Mouse (Mus musculus): ENCODE measurements around the gene Syne2.

The Syne2 gene

DNA sequence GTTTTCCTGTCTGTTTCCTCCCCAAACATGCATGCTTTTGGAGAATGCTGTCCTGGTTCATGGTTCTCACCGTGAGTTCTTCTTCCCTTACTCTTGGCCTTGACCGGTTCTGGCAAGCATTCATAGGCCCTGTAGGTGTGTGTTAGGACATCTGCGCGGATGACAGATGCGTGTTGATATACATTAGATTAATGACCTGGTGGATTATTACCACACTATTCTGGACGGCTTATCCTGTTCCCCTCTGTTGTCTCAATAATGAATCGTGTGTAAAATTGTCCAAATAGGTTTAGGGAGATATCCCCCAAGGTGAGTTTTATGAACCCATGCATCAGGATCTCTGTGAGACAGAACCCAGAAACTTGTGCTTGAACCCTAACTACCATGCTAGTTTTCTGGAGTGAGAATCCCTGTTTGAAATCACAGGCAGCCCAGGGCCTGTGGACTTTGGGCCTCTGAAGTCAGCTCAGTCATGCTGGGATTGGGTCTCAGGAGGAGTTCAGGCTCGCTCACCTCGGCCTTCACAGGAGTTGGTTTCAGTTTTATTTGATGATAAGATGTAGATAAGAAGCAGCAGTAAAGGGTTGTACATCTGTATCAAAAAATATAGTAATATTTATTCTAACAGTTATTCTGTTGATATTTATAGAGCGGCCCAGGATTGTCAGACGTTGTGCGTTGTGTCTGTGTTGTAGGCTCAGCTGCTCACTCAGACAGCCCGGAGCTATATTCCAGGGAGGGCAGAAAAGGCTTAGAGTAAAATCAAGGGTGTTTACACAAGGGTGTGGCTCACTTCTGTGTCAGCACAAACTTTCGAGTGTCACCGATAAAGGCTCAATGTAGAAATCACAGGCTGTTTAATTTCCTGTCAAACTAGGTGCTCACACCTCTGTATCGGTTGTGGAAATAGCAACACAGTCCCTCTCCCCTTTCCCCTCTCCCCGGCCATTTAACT, 48.8 kb downstream of the Syne2 start:
- DNase-seq (ENCODE audit: low read depth, low spot score), result no peak

DNA sequence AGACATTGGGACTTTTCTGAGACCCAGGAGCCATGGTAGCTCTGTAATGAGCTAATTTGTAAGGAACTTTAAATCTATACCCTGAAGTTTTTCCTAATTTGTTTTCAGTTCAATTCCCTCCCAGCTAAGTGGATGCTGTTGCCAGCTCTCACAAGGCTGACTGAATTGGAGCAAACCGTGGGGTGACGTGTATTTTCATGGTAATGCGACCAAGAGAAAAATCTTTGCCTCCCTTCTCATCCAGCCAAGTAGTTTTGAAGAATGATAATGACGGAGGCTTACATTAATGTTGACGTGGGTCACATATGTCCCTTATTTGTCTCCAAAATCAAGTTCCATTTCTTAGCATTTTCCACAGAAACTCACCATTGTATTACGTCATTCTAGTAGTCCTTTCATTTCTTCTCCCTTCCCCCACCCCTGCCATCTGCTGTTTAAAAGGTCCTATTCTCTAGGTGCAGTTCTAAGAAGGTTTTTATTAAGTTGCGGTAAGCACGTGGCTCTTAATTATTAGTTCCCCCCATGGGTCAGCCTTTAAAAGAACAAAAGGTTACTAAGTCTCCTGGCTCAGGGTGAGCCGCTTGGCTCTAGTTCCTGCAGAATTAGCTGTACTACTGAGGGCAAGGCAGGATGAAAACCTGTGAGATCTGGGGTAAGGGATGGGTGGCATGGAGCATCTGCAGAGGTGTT, 55.8 kb downstream of the Syne2 start:
- DNase-seq (ENCODE audit: low read depth, low spot score), result no peak

DNA sequence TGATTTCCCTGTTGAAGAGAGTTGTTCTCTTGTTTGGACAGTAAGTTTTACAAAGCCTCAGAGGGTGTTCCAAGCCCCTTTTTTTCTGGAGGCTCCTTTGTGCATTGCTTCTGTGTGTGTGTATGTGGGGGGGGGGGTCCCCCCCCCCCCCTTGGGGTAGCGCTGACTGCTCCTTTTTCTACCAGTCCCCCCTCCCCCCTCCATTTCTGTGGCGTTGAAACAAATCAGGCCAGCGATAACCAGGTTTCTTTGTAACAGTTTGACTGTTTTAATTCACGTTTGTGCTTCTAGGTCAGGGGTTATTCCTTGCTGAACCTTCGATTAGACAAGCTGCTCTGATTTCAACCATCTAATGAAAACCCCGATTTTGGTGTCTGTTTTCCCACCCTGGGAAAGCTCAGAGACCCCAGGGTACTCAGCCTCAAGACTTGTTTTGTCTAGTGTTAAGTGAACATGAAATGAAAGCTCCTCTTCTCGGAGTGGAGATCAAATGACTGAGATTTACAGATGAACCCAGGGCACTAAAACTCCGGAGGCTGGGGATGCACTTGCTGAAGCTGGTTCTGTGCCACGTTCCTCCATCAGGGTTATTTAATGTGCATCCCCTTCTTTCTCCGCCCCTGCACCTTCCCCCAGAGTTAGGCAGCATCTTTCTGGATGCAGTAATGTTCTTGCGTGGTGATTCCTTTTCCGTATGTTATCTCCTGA, 56.5 kb downstream of the Syne2 start:
- DNase-seq (ENCODE audit: low read depth, low spot score), result no peak

DNA sequence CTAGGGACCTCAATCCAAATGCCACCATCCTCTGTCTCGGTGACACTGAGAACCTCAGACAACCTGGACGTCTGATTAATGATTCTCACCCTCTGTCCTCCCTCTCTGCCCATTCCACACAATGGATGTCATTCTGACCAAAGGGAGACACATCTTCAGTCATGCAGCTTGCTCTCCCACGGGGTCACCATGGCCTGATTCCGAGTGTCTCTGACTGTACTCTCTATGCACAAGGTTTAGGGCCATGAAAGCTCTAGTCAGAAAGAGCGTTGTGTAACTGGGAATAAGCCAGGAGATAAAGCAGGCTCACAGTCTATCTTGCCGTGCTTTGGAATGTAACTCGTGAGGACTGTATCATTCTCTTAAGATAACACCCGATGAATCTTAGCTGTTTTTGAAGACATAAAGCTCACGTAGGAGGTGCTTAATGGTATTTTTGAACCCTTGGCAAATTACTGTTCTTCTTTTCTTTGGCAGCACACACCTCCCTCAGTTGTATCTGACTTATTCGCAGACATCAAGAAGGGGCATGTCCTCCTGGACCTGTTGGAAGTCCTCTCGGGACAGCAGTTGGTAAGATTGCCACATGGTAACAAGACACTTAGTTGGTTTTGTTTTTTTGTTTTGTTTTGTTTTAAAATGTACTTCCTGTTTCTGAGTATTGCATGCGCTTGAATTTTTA, 61.8 kb downstream of the Syne2 start:
- no peak for DNase-seq (ENCODE audit: low read depth, low spot score)

DNA sequence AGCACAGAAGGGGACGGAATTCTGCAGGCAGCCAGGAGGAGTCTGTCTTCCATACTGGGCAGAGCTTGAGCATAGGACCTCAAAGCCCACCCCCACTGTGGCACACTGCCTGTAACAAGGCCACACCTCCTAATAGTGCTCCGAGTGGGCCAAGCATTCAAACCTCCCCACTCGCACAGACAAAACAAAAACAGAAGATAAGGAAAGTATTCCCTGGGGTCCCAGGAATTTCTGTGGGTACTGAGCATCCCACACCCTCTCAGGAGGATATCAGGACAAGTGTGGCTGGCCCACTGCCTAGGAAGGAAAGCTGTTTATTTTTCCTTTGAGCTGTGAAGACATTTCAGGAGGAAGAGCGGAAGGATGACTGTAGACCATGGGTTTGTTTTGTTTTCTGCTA, 63.6 kb downstream of the Syne2 start:
- no peak for DNase-seq (ENCODE audit: low read depth, low spot score)

DNA sequence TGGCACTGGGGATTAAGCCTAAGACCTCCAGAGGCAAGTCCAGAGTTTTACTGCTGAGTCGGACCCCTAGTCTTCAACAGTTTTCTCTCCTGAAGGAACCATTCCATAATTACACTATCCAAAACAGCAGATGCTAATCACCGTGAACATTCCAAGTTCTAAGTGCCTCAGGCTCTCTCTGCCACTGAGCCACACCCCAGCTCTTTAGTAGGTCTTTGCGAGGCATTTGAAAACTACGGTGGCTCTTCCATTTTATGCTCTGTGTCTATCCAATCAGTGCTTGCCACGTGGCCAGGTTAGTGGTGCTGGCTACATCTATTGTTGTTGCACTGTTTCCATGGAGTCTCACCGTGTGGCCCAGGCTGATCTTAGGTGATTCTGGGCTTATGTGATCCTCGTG, 68.2 kb downstream of the Syne2 start:
- no peak for DNase-seq (ENCODE audit: low read depth, low spot score)

DNA sequence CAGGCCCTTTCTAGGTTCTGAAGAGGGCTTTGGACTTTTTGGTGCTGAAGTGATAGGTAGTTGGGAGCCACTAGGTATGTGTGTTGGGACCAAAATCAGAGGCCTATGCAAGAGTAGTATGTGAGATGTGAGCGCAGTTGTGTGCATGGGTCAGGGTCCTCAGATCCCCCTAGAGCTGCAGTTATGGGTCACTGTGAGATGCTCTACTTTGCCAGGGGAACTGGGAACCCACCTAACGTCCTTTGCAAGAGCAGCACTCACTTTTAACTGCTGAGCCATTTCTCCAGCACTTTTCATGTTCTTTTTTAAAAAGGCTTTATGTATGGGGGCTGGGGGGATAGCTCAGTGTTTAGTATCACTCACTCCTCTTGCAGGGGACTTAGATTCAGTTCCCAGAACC, 69.0 kb downstream of the Syne2 start:
- no peak for DNase-seq (ENCODE audit: low read depth, low spot score)

DNA sequence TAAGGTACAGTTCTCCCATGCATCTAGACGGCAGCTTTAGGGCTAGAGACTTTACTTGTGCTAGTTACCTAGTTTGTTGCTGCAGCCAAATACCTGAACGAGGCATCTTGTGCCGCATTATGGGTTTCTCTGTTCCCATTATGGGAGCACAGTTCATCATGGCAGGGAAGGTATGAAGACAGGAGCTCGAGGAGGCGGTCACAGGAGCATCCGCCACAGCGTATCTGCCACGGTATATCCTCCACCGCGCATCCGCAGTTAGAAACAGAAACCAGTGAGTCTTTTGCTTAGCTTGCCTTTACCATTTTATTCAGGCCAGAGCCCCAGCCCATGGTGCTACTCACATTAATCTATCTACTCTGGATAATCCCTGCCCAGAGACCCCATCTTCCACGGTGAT, 70.8 kb downstream of the Syne2 start:
- DNase-seq (ENCODE audit: low read depth, low spot score), result no peak

DNA sequence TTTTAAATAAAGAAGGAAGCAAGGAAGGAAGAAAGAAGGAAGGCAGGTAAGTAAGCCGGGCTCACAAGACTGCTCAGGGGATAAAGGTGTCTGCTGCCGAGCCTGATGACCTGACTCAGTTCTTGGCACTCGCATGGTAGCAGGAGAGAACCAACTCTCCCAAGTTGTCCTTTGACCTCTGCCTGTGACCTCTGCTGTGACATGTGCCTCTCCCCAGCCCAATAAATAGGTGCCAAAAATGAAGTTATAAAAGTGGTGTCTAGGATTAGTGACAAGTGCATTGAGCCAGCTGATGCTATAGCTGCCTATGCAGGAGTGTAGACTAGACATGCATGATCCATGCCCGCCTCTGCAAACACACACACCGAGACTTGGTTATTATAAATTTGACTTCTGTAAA, 73.3 kb downstream of the Syne2 start:
- no peak for DNase-seq (ENCODE audit: low read depth, low spot score)

DNA sequence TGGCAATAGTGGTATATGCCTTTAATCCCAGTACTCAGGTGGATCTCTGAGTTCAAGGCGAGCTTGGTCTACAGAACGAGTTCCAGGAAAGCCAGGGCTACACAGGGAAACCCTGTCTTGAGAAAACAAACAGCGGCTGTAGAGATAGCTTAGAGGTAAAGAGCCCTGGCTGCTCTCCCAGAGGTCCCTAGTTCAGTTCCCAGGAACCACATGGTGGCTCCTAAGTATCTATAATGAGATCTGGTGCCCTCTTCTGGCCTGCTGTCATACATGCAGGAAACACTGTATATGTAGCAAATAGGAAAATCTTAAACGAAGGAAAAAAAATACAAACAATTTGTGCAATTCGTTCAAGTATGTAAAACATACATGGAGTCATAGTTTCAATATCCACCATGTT, 75.5 kb downstream of the Syne2 start:
- peak; percentile 21 for DNase-seq (ENCODE audit: low read depth, low spot score)

DNA sequence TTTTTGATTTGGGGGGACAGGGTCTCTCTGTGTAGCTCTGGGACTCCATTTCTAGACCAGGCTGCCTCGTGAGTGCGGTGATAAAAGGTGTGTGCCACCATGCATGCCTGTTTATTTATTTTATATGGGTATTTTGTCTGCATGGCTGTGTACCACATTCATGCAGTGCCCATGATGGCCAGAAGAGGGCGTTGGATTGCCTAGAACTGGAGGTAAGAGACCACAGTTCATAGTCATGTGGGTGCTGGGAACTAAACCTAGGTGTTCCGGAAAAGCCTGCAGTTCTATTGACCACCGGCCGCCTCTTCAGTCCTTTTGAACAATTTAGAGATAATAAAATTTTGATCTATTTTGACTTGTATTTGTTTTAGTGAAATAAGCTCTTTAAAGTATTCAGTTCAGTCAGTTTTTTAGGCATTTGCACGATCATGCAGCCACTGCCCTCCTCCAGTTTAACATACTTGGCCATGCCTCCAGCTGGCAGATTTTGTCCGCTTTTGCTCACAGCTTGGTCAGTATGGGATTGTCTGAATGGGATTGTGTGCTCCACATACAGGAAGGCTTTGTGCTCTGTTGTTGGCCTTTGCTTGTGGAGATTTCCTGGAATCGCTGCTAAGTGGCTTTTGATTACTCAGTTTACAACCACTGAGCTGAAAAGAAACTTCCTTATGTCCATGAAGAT, 76.5 kb downstream of the Syne2 start:
- peak; percentile 14 for DNase-seq (ENCODE audit: low read depth, low spot score)

DNA sequence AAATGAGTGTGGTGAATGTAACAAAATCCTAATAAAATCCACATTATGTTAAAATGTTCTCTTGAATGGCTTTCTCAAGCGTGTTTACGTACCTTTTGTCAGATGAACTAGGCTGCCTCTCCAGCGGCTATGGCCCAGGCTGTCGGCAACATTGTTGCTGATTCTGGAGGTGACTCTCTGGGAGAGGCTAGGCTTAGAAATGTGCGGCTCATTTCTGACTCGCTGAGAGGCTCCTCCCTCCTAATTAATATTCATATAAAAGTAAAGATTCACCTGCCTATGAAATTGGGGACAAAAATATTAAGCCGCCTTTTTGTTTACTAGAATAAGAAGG, 77.0 kb downstream of the Syne2 start:
- no peak for DNase-seq (ENCODE audit: low read depth, low spot score)

DNA sequence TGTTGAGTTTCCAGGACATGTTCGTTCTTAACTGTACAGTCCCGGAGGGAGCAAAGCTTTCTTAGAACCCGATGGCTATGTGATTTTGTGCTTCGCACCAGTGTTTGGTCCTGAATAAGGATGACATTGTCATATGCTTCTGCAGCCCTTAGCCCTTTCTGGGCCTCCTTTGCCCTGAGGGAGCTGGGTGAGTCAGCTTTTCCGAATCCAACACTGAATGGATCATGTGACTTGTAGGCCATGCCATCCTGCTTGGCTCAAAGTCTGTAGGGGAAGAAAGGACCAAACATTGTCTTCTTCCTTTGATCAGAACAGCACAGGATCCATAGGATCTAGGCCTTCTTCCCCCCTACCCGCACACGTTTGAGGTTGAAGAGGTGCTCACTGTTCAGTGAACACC, 79.9 kb downstream of the Syne2 start:
- no peak for DNase-seq (ENCODE audit: low read depth, low spot score)

DNA sequence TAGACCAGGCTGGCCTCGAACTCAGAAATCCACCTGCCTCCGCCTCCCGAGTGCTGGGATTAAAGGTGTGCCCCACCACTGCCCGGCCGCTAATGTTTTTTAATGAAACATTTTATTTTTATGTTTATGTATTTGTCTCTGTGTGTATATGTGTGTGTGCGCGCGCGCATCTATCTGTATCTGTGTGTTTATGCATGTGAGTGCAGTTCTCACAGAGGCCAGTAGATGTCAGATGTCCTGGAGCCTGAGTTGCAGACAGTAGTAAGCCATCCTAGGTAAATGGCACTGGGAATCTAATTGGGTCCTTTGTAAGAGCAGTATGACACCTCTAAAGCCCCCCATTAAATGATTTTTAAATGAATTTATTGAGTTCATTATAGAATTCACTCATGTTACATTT, 83.8 kb downstream of the Syne2 start:
- peak; percentile 4 for DNase-seq (ENCODE audit: low read depth, low spot score)

DNA sequence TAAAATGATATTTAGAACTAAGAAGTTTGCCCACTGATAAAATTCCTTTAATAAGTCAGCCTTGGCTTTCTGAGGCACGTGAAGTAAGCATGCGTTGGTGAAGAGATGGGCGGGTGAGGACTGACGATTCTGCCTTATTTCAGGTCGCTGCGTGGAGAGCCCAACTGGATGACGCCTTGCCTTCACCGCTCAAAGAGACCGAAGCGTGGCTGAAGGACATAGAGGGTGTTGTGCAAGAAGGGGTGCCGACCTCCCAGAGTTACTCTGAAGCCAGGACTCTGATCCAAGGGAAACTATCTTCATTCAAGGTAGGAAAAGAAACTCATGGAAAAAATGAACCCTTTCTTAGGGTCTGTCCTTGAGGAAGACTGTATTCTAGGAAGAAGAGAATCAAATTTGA, 86.1 kb downstream of the Syne2 start:
- DNase-seq (ENCODE audit: low read depth, low spot score), result no peak

DNA sequence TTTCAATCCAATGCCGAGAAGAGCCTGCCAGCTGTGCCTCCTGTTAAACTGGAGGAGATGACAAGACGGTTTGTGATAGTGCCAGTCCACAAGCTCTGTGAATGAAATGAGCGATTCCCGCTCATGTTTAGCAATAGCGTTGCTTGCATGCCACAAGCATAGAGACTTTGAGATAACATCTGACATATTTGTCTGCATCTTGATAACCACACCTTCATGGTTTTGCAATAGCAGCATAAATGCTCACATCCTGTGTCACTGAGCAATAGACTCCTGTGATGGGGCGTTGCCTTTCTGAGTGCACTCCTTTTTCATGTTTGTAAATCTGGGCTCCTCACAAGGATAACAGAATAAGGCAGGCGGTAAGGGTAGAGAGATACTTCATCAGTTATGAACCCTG, 87.4 kb downstream of the Syne2 start:
- peak; percentile 14 for DNase-seq (ENCODE audit: low read depth, low spot score)

DNA sequence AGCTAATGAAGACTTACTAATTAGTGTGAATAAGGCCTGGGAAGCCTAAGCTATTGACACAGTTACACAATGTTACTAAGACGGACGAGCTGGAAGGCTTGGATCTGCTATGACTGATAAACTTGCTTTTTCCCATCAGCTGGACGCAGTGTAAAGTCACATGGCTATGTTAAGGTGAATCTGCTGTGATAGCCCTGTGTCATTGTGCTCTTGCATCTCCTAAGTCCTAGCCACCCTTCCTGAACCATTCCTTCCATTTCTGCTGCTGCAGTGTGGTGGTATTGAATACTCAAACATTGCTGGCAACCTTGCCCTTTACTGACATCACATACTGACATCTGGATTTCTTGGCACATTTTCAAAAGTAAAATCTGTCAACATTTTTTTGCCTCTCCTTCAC, 90.5 kb downstream of the Syne2 start:
- no peak for DNase-seq (ENCODE audit: low read depth, low spot score)

DNA sequence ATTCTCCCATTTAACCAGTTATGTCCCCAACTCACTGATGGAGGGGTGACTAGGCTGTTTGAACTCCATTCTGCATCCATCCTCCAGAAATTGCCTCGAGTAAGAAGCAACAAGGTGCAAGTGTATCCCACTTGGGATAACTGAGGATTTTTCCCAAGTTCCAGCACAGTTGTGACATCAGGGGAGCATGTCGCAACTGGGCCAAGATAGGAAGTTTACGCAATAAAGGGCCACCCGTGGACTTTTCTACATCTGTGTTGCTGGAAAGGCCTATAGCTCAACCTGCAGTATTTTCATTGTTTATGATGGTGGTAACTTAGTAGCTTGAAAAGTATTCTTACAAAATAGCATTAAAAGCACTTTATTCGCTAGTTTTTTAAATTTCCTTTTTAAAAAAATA, 97.8 kb downstream of the Syne2 start:
- no peak for DNase-seq (ENCODE audit: low read depth, low spot score)

DNA sequence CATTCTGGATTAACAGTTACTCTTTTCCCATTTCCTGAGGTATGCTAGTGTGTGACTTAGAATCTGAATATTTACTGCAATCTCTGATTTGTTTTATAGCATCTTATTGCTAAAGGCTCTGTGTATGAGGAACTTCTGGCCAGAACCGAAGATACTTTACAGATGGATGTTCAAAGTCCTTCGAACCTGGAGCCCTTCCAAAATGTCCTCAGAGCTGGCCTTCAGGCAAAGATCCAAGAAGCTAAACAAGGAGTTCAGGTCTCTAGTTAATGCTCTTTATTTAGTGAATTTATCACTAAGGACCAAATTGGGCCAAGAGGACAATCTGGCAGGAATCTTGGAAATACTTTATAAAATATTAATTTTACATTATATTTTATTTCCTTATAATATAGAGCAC, 100.5 kb downstream of the Syne2 start:
- no peak for DNase-seq (ENCODE audit: low read depth, low spot score)

DNA sequence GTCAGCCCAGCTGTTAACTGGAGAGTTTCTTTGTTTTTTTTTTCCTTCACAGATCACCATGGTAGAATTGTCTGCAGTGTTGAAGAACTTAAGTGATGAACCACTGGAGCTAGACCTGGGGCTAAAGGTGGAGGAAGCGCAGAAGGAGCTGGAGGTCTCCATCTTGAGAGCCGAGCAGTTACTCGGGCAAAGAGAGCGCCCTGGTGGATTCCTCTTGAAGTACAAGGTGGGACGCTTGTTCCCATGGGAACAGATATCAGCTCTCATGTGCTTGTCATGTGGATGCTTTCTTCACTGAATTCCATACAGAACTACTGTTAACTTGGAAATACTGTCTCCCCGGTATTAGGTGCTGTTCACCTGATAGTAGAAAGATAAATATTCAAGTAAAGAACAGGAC, 101.0 kb downstream of the Syne2 start:
- no peak for DNase-seq (ENCODE audit: low read depth, low spot score)

DNA sequence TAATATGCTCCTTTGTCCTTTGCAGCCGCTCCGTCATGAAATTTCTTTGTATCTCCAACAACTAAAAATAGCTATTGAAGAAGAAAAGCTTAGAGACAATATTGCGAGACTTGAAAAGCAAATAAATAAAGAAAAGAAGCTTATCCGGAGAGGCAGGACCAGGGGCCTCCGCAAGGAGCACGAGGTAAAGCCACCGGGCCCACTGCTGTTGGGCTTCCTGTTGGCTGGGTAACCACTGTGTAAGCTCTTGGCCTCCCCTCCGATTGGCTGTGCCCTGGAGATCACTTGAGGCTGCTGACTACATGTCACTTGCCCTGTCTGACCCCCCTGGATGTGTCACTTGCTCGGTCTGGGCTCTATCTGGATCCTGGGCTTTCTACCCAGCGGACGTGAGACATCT, 105.0 kb downstream of the Syne2 start:
- no peak for DNase-seq (ENCODE audit: low read depth, low spot score)

DNA sequence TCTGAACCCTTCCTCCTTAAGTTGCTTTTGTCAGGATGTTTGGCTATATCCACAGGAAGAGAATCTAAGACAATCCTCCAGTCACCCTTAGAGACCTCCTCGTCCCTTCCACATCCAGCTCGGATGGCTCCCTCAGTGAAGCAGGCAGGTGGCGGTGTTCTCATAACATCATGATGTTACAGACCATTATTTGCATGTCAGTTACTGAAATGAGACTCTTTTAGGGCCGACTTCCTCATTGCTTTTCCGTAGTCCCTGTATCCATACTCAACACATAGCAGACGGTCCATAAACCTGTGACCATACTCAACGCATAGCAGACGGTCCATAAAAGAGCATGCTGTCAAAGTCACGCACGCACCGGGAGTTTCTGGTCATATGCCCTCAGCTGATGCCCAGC, 106.9 kb downstream of the Syne2 start:
- DNase-seq (ENCODE audit: low read depth, low spot score), result no peak
